Mouse (Mus musculus) adrenal gland, adult 8-10 months (tissue): ENCODE data around the gene Wwox. TPM values are rescaled to one million over a fixed set of nuclear protein-coding genes. Genes with fewer than 3 reads are reported as not detected.

ENCODE experiments used
- DNase-seq: peaks from one replicate; pipeline ENCODE4 v3.0.0; 2022
- total RNA-seq, 4 experiments: library from RNA; stranded (reverse); gene quantifications; 2 replicates each; pipeline ENCODE4 v1.2.4; 2022

Wwox gene
- total RNA-seq, 4 experiments from 2014 or later: 26.4 to 56.6 (median 35.7) TPM

GRCm38 (mm10) chr8:115259806-115260205 lies 820.4 kb downstream of the Wwox start:
- DNase-seq: no peak

GRCm38 (mm10) chr8:115267196-115267595 lies 827.7 kb downstream of the Wwox start:
- no peak for DNase-seq

- DNase-seq: no peak
Measured at GRCm38 (mm10) chr8:115269601-115270000, 830.1 kb downstream of the Wwox start.

GRCm38 (mm10) chr8:115273976-115274375 lies 834.5 kb downstream of the Wwox start:
- no peak for DNase-seq

GRCm38 (mm10) chr8:115276281-115276680 lies 836.8 kb downstream of the Wwox start:
- DNase-seq: no peak

- DNase-seq: no peak
Measured at GRCm38 (mm10) chr8:115278291-115278690, 838.8 kb downstream of the Wwox start.

GRCm38 (mm10) chr8:115290224-115290623 lies 850.8 kb downstream of the Wwox start:
- DNase-seq: no peak

- no peak for DNase-seq
Measured at GRCm38 (mm10) chr8:115296760-115297159, 857.3 kb downstream of the Wwox start.

- DNase-seq: no peak
Measured at GRCm38 (mm10) chr8:115302484-115302883, 863.0 kb downstream of the Wwox start.

- DNase-seq: no peak
Measured at GRCm38 (mm10) chr8:115307412-115307811, 868.0 kb downstream of the Wwox start.

GRCm38 (mm10) chr8:115311003-115311402 lies 871.5 kb downstream of the Wwox start:
- no peak for DNase-seq

GRCm38 (mm10) chr8:115312371-115312770 lies 872.9 kb downstream of the Wwox start:
- DNase-seq: no peak

- DNase-seq: no peak
Measured at GRCm38 (mm10) chr8:115322501-115322900, 883.0 kb downstream of the Wwox start.

- no peak for DNase-seq
Measured at GRCm38 (mm10) chr8:115330671-115331070, 891.2 kb downstream of the Wwox start.

- DNase-seq: no peak
Measured at GRCm38 (mm10) chr8:115333972-115334371, 894.5 kb downstream of the Wwox start.

- DNase-seq: no peak
Measured at GRCm38 (mm10) chr8:115336361-115336760, 896.9 kb downstream of the Wwox start.

- DNase-seq: no peak
Measured at GRCm38 (mm10) chr8:115348704-115349103, 909.2 kb downstream of the Wwox start.

GRCm38 (mm10) chr8:115350707-115351106 lies 911.3 kb downstream of the Wwox start:
- no peak for DNase-seq

GRCm38 (mm10) chr8:115357663-115358335 lies 918.3 kb downstream of the Wwox start:
- DNase-seq: no peak

GRCm38 (mm10) chr8:115358481-115358880 lies 919.0 kb downstream of the Wwox start:
- no peak for DNase-seq

GRCm38 (mm10) chr8:115359701-115360100 lies 920.2 kb downstream of the Wwox start:
- DNase-seq: no peak

- DNase-seq: no peak
Measured at GRCm38 (mm10) chr8:115362518-115362917, 923.1 kb downstream of the Wwox start.

- DNase-seq: no peak
Measured at GRCm38 (mm10) chr8:115374957-115375356, 935.5 kb downstream of the Wwox start.

GRCm38 (mm10) chr8:115375361-115376047 lies 936.0 kb downstream of the Wwox start:
- no peak for DNase-seq
